Mouse (Mus musculus) intestine, embryonic 14.5 days (tissue): ENCODE results near the gene 4930467E23Rik. TPM values are rescaled to one million over a fixed set of nuclear protein-coding genes. Genes with fewer than 3 reads are reported as not detected.
A peak's percentile ranks its signal among the peaks of the same experiment; 100 is the strongest.
"Not testable (repeated sequence)": the region's sequence is repeated elsewhere in the genome, so short reads cannot be mapped to it uniquely, and the experiment has no call there.

Experiments
- ATAC-seq: fragments of 200-750 bp; cut with Nextera tagmentation; replicated peaks from 2 replicates; pipeline ENCODE4 v1.8.0; 2017; ENCODE audit warnings: low read depth, moderate number of reproducible peaks, moderate TSS enrichment, moderate library complexity; ENCODE audit not compliant: low FRiP score, low TSS enrichment
- DNase-seq: peaks from one replicate; pipeline ENCODE4 v3.0.0-alpha.2; 2018; ENCODE audit warnings: low spot score
- H3K27ac ChIP-seq: fragments of 300-500 bp; sonication (generic); 2 replicates; pipeline ENCODE4 v1.5.1; 2014; ENCODE audit warnings: low read depth, mild to moderate bottlenecking, control low read depth
- H3K27me3 ChIP-seq: fragments of 300-500 bp; sonication (generic); replicated peaks from 2 replicates; pipeline ENCODE4 v1.6.1; 2014; ENCODE audit warnings: low read length, control low read depth; ENCODE audit not compliant: control insufficient read depth, insufficient read depth
- H3K36me3 ChIP-seq: fragments of 300-500 bp; sonication (generic); 2 replicates; pipeline ENCODE4 v1.6.1; 2014; ENCODE audit warnings: low read length, control low read depth; ENCODE audit not compliant: control insufficient read depth, insufficient read depth
- H3K4me1 ChIP-seq: fragments of 300-500 bp; sonication (generic); replicated peaks from 2 replicates; pipeline ENCODE4 v1.6.1; 2014; ENCODE audit warnings: low read length, control low read depth, mixed read lengths; ENCODE audit not compliant: control insufficient read depth, insufficient read depth
- H3K4me2 ChIP-seq: fragments of 300-500 bp; sonication (generic); 2 replicates; pipeline ENCODE4 v1.6.1; 2014; ENCODE audit warnings: low read length
- H3K4me3 ChIP-seq: fragments of 300-500 bp; sonication (generic); 2 replicates; pipeline ENCODE4 v1.5.1; 2014; ENCODE audit warnings: low read depth, low read length, control low read depth, mixed read lengths
- H3K9ac ChIP-seq: fragments of 300-500 bp; sonication (generic); 2 replicates; pipeline ENCODE4 v1.6.1; 2014; ENCODE audit warnings: mild to moderate bottlenecking, low read length
- H3K9me3 ChIP-seq: fragments of 300-500 bp; sonication (generic); 2 replicates; pipeline ENCODE4 v1.6.1; 2016; ENCODE audit warnings: low read length, control low read depth; ENCODE audit not compliant: control insufficient read depth
- WGBS: fragments of 180-500 bp; shearing (Covaris S2); extraction: QIAGEN DNeasy Blood & Tissue Kit; methylation state at CpG from one replicate; pipeline ENCODE4 v1.1.7; 2014; 5-methylcytosine and 5-hydroxymethylcytosine counted together
- polyA plus RNA-seq: library from polyadenylated mRNA; unstranded; fragments of >200 nt; fragmentation: Nextera tagmentation; extraction: Ambion mirVana; gene quantifications from 2 replicates; pipeline ENCODE4 v1.2.1, GENCODE M21; 2014

Gene 4930467E23Rik
- polyA plus RNA-seq, 1 experiment from 2014 or later: 0.42 TPM

DNA sequence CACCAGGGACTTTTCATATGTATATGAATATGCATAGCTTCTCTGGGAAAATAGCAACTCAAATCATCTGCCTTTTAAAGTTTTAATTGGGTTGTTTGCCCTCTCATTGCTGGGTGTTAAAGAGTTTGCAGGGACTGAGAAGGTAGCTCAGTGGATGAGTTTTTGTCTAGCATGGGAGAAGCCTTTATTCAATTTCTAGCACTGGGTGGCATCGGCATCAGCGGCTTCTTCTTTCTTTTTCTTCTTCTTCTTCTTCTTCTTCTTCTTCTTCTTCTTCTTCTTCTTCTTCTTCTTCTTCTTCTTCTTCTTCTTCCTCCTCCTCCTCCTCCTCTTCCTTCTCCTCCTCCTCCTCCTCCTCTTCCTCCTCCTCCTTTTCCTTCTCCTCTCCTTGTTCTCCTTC, 28.1 kb upstream of the 4930467E23Rik start:
- not testable (repeated sequence) for DNase-seq, H3K4me3 ChIP-seq, H3K9ac ChIP-seq, ATAC-seq, H3K4me1 ChIP-seq, H3K36me3 ChIP-seq, H3K27me3 ChIP-seq, H3K27ac ChIP-seq, H3K4me2 ChIP-seq, H3K9me3 ChIP-seq
- 90% methylated on average over 2 of the region's 2 CpGs for WGBS

DNA sequence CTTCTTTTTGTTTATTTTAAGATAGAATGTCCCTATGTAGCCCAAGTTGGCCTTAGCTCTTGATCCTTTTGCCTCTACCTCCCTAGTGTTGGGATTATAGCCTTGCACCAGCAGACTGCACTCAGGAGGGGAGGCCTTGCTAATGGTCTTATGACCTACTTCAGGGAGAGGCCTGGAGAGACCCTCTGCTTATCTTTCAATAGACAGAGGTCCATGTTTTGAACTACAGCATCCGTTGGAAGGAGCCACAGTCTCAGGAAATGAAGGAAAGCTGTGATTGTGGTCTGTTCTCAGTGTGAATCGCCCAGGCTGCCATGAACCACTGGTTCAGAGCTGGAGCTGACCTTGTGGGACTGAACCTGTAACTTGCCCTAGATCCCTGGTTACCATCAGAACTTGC, 27.1 kb upstream of the 4930467E23Rik start:
- H3K4me2 ChIP-seq, H3K4me3 ChIP-seq, H3K36me3 ChIP-seq, H3K9me3 ChIP-seq, H3K9ac ChIP-seq, H3K27ac ChIP-seq, H3K27me3 ChIP-seq, ATAC-seq, H3K4me1 ChIP-seq: not testable (repeated sequence)
- DNase-seq: peak; percentile 51
- 74% methylated on average over 2 of the region's 2 CpGs for WGBS

DNA sequence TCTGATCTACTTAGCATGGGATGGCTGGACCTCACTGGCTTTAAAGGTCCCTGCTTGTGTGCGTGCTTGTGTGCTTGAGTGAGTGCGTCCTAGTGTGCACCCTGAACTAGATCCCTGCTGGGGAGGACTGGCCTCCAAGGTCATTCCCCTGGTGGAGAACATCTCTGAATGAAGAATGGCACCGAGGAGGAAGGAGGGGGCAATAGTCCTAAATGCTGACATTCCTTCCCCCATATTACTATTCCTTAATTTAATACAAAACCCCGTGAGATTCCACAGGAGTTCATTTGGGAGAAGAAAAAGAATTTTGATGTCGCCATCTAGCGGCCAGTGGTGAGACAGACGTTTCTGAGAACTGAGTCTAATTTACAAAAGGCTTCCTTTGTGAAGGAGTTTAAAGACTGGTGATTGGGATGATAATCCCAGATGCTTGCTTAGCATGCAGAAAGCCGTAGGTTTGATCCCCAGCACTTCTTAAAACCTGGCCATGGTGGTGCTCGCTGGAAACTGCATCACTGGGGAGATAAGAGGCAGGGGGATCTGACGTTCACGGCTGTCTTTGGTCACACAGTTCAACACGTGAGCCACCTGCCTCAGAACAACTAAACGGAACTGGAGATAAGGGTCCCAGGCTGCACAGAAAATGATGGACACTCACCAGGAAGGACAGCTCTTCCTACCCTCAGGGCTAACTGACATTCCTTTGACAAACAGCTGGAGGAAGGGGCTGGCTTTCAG, 26.2 kb upstream of the 4930467E23Rik start:
- not testable (repeated sequence) for H3K27me3 ChIP-seq, H3K4me1 ChIP-seq, H3K27ac ChIP-seq, H3K4me2 ChIP-seq, H3K9ac ChIP-seq, H3K9me3 ChIP-seq, H3K4me3 ChIP-seq, H3K36me3 ChIP-seq
- peak; percentile 98 for DNase-seq
- ATAC-seq: peak; percentile 94
- WGBS: 40% methylated on average over 13 of the region's 13 CpGs

DNA sequence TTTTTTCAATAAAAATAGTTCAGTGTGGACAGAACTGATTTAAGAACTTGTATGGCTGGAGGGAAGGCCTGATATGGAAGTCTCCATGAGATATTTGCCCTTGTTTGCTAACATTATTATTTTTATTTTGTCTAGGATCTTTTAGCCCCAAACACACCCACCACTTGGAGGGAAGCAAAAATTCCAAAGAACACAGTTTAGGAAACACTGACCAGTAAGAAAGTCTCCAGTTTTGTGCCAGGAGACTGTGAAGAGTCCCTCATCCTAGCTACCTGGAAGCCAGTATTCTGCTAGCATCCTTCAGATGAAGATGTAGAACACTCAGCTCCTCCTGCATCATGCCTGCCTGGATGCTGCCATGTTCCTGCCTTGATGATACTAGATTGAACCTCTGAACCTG, 25.5 kb upstream of the 4930467E23Rik start:
- H3K4me3 ChIP-seq, H3K9ac ChIP-seq, DNase-seq, H3K36me3 ChIP-seq, H3K27me3 ChIP-seq, H3K27ac ChIP-seq, ATAC-seq, H3K4me1 ChIP-seq, H3K4me2 ChIP-seq, H3K9me3 ChIP-seq: not testable (repeated sequence)

DNA sequence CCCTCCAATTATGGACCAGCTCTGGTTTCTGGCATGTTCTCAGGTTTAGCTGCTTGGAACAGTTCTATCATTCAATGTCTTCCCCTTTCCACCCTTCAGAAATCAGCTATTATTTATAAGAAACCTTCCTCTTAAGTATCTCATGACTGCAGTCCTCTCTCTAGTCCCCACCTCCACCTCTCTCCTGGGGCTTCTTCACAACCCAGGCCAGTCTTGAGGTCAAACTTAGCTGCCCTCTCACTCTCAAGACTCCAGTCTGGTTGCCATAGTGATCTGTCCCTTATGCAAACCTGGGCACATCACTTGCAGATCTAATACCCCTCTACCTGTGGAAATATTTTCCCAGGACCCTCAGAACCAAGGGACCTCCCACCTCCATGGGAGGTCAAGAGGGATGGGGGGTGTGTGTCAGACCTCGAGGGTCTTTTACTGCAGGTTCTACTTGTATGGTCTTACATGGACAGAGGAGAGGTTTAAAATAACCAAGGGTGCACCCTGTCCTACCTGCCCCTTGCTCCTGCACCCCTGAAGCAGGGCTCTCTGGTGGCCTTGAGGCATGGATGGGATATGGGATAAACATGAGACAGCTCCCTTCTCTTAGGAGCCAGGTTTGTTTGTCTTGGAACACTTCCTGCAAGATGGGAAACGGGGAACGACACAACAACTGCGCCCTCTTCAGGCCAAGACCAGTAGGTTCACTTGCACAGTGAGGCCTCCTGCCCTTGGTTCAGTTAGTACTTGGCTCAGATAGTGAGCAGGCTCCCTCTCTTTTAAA, 24.7 kb upstream of the 4930467E23Rik start:
- H3K27me3 ChIP-seq, H3K9ac ChIP-seq, H3K36me3 ChIP-seq, H3K4me3 ChIP-seq, DNase-seq, H3K4me2 ChIP-seq, H3K4me1 ChIP-seq, H3K9me3 ChIP-seq, H3K27ac ChIP-seq, ATAC-seq: not testable (repeated sequence)
- no CpG with 5 or more reads among the region's 4 CpGs for WGBS

DNA sequence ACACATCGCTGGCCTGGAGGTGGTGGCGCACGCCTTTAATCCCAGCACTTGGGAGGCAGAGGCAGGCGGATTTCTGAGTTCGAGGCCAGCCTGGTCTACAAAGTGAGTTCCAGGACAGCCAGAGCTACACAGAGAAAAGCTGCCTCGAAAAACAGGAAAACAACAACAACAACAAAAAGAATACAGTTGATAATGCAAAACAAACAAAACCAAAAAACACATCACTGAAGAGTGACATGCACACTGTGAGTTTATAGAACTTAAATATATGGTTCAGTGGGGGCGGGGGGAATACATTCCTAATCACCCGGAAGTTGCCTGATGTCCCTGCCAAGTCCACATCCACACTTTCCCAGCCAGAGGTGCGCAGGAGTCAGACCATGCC, 24.2 kb upstream of the 4930467E23Rik start:
- H3K4me3 ChIP-seq, H3K27me3 ChIP-seq, DNase-seq, H3K9me3 ChIP-seq, H3K4me2 ChIP-seq, H3K4me1 ChIP-seq, H3K27ac ChIP-seq, ATAC-seq, H3K9ac ChIP-seq, H3K36me3 ChIP-seq: not testable (repeated sequence)
- WGBS: 77% methylated on average over 9 of the region's 9 CpGs

DNA sequence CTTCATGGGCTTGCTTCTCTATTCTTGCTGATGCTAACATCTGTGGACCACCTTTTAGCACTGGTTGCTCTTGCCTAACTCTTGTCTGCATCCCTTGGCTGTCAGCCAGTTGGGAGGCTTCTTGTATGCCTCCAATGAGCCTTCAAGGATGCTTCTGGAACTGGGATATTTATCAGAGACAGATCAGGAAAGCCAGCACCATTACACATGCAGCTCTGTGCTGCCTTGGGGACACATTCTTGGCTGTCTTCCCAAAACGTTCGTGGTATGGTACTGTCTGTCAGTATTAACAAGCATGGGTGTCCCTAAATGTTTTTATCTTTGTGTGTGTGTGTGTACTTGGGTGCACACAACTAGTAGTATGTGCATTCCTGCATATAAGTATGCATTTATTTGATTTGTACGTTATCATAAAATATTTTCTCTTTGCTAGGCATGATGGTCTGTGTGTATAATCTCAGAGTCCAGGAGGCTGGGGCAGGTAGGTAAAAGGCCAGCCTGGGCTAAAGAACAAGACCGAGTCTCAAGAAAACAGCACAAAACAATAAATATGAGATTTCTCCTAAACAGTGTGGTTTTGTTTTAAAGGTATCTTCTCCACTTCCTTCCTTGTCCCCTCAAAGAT, 23.2 kb upstream of the 4930467E23Rik start:
- H3K9ac ChIP-seq, H3K9me3 ChIP-seq, ATAC-seq, H3K27me3 ChIP-seq, DNase-seq, H3K4me2 ChIP-seq, H3K36me3 ChIP-seq, H3K4me3 ChIP-seq, H3K4me1 ChIP-seq, H3K27ac ChIP-seq: not testable (repeated sequence)
- WGBS: 69% methylated on average over 4 of the region's 4 CpGs

DNA sequence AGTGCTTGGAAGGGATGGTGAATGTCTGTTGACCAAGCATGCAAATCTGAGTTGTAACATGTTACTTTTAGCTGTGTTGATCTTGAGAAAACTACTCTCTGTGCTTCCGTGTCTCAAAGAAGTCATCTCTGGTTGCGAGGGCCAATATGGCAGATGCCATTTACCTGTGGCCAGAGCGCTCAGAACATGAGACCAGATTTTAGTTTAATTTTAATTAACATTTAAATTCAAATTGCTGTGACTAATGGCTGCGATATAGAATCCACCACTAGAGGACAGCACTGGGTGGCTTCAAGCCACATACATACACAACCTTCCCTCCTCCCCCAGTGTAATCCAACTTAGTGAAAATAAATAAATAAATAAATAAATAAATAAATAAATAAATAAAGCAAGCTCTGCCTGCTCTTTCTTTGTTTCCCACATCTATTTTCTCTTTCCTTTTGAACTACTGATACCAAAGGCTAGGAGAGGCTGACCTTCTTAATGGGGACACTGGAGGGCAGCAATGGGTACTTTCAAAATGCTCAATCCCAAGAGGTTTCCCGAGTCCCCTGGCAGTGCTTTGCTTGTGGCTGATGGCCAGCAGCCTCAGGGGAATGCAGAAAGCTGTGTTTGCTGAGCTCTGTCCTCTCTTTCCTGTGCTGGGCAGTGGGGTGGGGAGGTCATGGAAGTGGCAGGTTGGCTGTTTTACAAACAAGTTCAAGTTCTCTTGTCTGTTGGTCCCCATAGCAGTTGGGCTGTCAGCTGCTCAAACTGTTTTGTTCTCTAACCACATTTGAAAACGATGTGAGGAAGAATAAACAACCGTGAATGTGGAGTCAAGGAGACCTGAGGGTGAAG, 22.2 kb upstream of the 4930467E23Rik start:
- 70% methylated on average over 7 of the region's 7 CpGs for WGBS
- H3K4me2 ChIP-seq, H3K4me1 ChIP-seq, H3K9ac ChIP-seq, H3K4me3 ChIP-seq, H3K27me3 ChIP-seq, ATAC-seq, H3K9me3 ChIP-seq, H3K36me3 ChIP-seq: not testable (repeated sequence)
- peak overlapping the region; percentile 57; the same call in 1 of the 2 replicates for H3K27ac ChIP-seq
- DNase-seq: peak; percentile 85
